Mouse (Mus musculus) CH12.LX (cell line): ENCODE measurements at regions not wholly inside any gene's neighbourhood (a gene's known extent, or its start where the extent isn't known, plus 50 kb on each side); places are given as distances from the start of the nearest gene placed in this dataset.

Experiments
- BHLHE40 ChIP-seq: IDR thresholded peaks from 2 replicates; pipeline ENCODE4 v1.6.1; 2011; ENCODE audit warnings: mild to moderate bottlenecking, low read depth, low read length, improper control_type of control experiment
- CHD1 ChIP-seq: IDR thresholded peaks from 2 replicates; pipeline ENCODE4 v1.6.1; 2012; ENCODE audit warnings: low read depth, low read length, improper control_type of control experiment, inconsistent platforms
- CTCF ChIP-seq, 2 experiments: IDR thresholded peaks in 1 of 2; conservative IDR thresholded peaks in 1 of 2; 2 replicates each; pipeline ENCODE4 v1.5.1; 2011 to 2012; ENCODE audit warnings: low read depth in 2 of 2, low read length in 2 of 2, improper control_type of control experiment in 1 of 2, inconsistent platforms in 1 of 2, mild to moderate bottlenecking in 1 of 2, moderate library complexity in 1 of 2

DNA sequence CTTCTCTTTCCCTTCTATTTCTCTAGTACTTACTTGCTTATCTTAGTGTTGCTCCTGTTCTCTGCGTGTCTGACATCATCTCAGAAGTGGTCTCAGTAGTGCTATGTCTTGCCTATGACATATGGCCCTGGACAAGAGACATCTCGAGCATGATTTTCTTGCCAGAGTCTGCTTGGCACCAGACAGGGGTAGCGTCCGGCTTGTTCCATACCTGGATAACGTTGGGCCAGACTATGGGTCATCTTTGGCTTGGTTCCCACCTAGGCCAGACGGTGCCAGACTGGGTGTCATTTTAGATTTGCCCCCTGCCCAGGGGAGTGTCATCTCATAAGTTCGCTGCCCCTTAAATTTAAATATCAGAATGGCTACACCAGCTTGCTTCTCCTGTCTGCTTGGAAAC is 229.8 kb upstream of the Cdh18 start:
- TF ChIP-seq CTCF (conservative IDR thresholded peaks at IDR 0.05 in 1 of 2, IDR thresholded peaks at IDR 0.05 in 1 of 2; ENCODE audit: low read depth in 2 of 2, low read length in 2 of 2): no peak
- no peak for TF ChIP-seq BHLHE40
- no peak for TF ChIP-seq CHD1
